Mouse (Mus musculus): ENCODE data around the gene Cacna2d2. TPM values are rescaled to one million over a fixed set of nuclear protein-coding genes. Genes with fewer than 3 reads are reported as not detected.
"Not testable (repeated sequence)": the region's sequence is repeated elsewhere in the genome, so short reads cannot be mapped to it uniquely, and the experiment has no call there.

The Cacna2d2 gene
- polyA plus RNA-seq, 1 experiment from 2014 or later, result 2.9 TPM

DNA sequence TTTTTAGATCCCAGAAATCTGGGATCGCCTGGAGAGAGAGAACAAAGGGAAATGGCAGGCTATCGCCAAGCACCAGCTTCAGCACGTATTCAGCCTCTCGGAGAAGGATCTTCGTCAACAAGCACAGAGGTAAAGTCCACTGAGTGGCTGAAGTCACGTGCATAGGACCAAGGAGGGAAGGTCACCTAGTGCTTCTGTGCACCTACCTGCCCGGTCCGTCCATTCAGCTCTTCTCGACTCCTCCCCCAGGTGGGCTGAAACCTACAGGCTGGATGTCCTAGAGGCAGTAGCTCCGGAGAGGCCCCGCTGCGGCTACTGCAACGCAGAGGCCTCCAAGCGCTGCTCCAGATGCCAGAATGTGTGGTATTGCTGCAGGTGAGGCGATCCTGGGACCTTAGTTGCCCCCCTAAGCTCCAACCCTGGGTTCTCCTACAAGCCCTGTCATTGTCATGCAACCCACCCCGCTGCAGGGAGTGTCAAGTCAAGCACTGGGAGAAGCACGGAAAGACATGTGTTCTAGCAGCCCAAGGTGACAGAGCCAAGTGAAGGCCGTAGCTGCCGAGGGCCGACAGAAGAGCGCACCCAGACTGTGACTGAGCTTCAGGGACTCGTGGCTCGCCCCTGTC lies 151.2 kb downstream of the Cacna2d2 start:
- Histone ChIP-seq H3K27ac (peak overlapping the region; percentile 87), H3K4me1 (replicated peaks) (peaks cover 69% of the 10 kb centered on the region), H3K27me3 (ENCODE audit: insufficient read depth, poor library complexity, severe bottlenecking) (peaks cover 63% of the 10 kb centered on the region), H3K4me3 (peak overlapping the region; percentile 61), H3K9me3 (no peaks in the 10 kb centered on the region), H3K36me3 (no peaks in the 10 kb centered on the region)
- no peak for DNase-seq (ENCODE audit: low spot score)
- WGBS, result 22% methylated on average over 23 of the region's 23 CpGs

DNA sequence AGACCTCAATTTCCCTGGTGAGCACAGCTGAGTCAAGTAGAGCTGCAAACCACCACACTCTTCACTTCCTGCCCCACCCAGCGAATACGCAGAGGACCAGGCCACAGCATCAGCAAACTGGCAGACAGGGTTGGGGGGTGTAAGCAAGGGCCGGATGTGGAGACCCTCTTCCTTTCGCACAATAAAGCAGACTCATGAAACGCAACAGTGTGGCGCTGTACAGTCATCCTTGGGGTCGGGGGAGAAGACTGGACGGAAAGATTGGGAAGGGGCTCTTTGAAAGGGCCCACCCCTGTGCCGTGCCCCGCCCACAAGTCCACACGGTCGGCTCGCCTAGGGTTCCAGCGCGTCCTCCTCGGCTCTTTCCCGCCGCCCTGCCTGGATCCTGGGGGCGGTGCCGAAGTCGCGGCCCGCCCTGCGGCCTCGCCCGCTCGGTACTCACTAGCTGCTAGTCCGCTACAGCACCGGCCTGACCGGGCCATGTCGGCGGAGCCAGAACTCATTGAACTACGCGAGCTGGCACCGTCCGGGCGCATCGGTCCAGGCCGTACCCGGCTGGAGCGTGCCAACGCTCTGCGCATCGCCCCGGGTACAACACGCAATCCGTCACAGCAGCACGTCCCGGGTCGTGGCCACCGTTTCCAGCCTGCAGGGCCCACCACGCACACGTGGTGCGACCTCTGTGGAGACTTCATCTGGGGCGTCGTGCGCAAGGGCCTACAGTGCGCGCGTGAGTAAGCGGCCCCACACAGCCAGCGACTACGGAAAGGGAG lies 151.9 kb downstream of the Cacna2d2 start, which contains the start of gene Rassf1:
Gene Rassf1 (plus strand): TSS at position 439 of the 773 bp plus-strand sequence.
- Histone ChIP-seq H3K4me1 (replicated peaks) (peaks cover 73% of the 10 kb centered on the region), H3K27ac (peak within 1 kb of the TSS; percentile 87)

DNA sequence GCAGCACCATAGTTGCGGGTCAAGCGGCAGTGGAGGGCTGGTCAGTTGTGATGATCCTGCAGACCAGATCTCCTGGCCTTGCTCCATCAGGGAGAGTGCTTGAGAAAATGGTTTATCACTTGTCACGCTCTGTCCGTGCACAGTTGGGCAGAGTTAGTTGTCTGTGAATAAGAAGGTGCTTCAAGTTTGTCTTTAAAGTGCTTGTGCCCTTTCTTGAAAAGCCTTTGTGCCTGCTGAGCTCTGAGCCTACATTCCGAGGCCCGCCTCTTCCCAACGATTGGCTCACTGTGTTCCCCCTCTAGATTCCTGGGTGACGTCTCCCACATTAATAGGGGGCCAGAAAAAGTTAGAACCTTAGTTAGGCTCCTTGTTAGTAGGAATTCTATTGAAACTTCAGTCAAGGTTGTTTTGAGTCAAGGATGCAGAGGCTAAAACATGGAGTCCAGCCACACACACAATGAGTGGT lies 152.5 kb downstream of the Cacna2d2 start:
- 5% methylated on average over 8 of the region's 8 CpGs for whole genome bisulfite sequencing
- no peak for DNase-seq (ENCODE audit: low spot score)
- Histone ChIP-seq H3K27ac (peak overlapping the region; percentile 87), H3K27me3 (ENCODE audit: insufficient read depth, poor library complexity, severe bottlenecking) (peaks cover 63% of the 10 kb centered on the region), H3K9me3 (no peaks in the 10 kb centered on the region), H3K36me3 (peaks cover 7% of the 10 kb centered on the region), H3K4me3 (peak overlapping the region; percentile 61), H3K4me1 (replicated peaks) (peaks cover 73% of the 10 kb centered on the region)

More for the DNA sequence above, 151.9 kb downstream of the Cacna2d2 start, which contains the start of gene Rassf1:
- DNase-seq (ENCODE audit: low spot score), result peak; percentile 74
- Histone ChIP-seq H3K4me3 (peak within 1 kb of the TSS; percentile 61), H3K36me3 (peaks cover under 1% of the 10 kb centered on the region; the same call in 1 of the 2 replicates), H3K9me3 (no peaks in the 10 kb centered on the region), H3K27me3 (ENCODE audit: insufficient read depth, poor library complexity, severe bottlenecking) (peaks cover 63% of the 10 kb centered on the region)
- WGBS, result under 1% methylated on average over 63 of the region's 63 CpGs

DNA sequence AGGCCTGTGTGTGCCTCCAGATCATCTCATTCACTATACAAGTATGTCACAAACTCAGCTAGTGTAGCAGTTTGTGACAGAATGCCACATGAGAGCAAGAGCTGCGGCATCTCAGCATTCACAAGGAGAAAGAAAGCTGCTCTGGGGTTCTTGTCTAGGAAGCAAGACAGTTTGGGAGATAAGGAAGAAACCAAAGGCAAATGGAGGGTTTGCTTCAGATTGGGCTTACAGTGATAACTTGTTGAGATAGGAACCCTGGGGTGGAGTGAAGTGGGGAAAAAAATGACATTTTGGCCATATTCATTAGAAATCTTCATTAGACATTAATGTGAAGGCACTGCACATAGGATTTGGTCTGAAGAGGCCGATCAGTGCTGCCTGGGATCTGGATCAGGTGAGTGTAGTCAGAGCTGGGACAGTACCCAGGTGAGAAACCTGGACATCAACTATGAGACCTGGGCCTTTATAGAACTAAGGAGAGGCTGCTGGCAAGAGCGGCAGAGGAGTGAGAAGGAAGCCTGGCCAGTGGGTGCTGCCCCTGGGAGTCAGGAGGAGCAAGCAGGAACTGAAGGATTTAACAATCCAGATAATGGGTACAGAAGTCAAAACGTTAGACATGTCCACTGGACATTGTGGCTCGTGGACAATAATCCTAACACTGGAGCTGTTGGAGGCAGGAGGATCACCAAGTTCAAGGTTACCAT lies 153.4 kb downstream of the Cacna2d2 start:
- Histone ChIP-seq H3K9me3 (no peaks in the 10 kb centered on the region), H3K36me3 (peaks cover 16% of the 10 kb centered on the region), H3K4me3 (peak overlapping the region; percentile 84), H3K4me1 (replicated peaks) (peaks cover 65% of the 10 kb centered on the region), H3K27me3 (ENCODE audit: insufficient read depth, poor library complexity, severe bottlenecking) (peaks cover 58% of the 10 kb centered on the region), H3K27ac (no peak overlapping the region)
- WGBS, result 82% methylated on average over 5 of the region's 5 CpGs
- DNase-seq (ENCODE audit: low spot score), result no peak

DNA sequence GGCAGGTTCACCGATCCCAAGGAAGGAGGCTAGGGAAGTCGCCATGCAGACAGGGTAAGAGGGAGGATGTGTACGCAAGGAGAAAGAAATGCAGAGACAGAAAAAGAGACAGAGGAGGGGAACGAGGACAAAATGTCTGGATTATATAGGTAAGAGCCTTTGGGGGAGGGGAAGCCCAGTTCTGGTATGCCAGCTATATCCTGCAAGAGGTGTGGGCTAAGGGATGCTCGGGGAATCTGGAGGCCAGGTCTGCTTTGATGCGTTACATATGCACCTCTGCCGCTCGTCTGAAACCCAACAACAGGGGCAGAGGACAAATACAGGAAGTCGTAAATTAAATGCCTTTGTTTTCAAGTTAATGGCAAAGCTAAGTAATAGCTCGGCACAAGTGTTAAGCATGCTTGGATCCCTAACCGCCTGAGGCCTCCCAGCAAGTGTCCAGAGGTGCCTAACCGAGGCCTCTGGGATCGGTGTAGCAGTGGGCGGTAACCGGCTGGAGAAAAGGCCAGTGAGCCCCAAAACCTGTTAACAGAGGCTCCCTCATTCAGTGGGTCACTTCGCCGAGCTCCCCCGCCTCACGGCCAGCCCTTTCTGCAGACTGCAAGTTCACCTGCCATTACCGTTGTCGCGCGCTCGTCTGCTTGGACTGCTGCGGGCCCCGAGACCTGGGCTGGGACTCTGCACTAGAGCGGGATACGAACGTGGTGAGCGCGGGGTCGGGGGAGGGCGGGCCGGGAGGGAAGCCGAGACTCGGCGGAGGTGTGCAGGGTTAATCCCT lies 154.3 kb downstream of the Cacna2d2 start:
- WGBS, result 7% methylated on average over 37 of the region's 37 CpGs
- H3K4me1 ChIP-seq (replicated peaks), result peaks cover 62% of the 10 kb centered on the region
- no peaks in the 10 kb centered on the region for H3K9me3 ChIP-seq
- peaks cover 49% of the 10 kb centered on the region for H3K27me3 ChIP-seq (ENCODE audit: insufficient read depth, poor library complexity, severe bottlenecking)
- no peak for DNase-seq (ENCODE audit: low spot score)
- H3K27ac ChIP-seq, result peak overlapping the region; percentile 96
- peaks cover 25% of the 10 kb centered on the region for H3K36me3 ChIP-seq
- peak overlapping the region; percentile 84 for H3K4me3 ChIP-seq

DNA sequence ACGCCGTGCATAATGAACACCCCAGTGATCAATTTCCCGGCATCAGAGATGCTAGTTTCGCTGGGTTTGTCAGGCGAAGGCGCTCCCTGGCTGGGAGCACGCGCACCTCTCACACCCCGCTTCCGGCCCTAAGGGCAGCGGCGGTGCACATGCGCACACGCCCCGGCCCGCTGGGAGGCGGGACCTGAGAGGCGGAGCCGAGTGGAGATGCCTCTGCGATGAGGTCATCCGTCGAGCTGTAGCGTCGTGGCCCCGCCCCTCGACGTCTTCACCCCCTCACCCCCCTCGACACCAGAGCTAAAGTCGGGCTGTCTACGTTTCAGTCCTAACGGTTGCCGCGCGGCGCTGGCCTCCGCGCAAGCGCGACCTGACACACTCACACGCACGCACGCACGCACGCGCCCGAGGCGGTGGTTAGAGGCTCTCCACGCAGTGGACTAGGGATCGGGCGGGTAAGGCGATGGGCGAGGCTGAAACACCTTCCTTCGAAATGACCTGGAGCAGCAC lies 155.0 kb downstream of the Cacna2d2 start:
- peaks cover 31% of the 10 kb centered on the region for H3K36me3 ChIP-seq
- WGBS, result under 1% methylated on average over 53 of the region's 53 CpGs
- H3K4me3 ChIP-seq, result peak overlapping the region; percentile 84
- H3K4me1 ChIP-seq (replicated peaks), result peaks cover 62% of the 10 kb centered on the region
- peak; percentile 98 for DNase-seq (ENCODE audit: low spot score)
- peaks cover 42% of the 10 kb centered on the region for H3K27me3 ChIP-seq (ENCODE audit: insufficient read depth, poor library complexity, severe bottlenecking)
- H3K27ac ChIP-seq, result peak overlapping the region; percentile 96
- no peaks in the 10 kb centered on the region for H3K9me3 ChIP-seq

DNA sequence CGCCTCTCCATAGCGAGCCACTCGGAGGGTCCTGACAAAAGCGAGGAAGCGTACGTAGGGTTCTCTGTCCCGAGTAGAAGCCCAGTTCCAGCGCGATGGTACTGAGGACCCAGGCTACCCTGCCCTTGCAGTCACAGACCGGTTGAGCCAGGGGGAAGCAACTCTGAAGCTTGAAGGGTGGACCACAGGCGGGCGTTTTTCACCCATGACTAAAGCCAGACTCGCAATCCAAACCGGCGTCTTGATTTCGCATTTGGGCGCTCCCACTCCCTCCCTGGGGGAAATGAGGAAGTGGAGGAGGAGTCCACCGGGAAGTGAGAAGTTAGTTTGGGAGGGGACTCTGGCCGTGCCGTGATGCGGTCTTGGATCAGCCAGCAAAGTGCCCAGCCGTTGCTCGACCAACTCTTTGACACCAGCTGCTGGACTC lies 155.6 kb downstream of the Cacna2d2 start:
- Histone ChIP-seq H3K9me3 (no peaks in the 10 kb centered on the region), H3K4me3 (peak overlapping the region; percentile 84), H3K27ac (peak overlapping the region; percentile 96), H3K36me3 (peaks cover 38% of the 10 kb centered on the region), H3K4me1 (replicated peaks) (peaks cover 62% of the 10 kb centered on the region), H3K27me3 (ENCODE audit: insufficient read depth, poor library complexity, severe bottlenecking) (peaks cover 36% of the 10 kb centered on the region)
- WGBS, result 0% methylated on average over 23 of the region's 23 CpGs
- DNase-seq (ENCODE audit: low spot score), result no peak

DNA sequence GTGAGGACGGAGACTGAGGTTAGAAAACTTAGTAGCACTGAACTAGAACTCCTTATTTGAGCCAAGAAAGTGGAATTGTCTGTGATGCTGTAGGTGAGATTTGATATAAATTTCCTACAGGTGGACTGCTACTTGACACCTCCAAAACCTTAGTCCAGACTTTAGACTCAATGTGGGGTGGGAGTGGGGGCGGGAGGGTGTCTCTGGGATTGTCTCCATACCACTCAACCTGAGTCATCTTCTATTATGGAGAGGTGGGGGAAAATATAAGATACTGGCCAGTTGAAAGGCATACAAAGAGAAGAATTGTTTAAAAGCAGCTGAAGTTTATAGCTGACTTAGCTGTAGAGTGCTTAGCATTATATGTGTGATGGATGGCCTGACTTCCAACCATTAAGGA lies 156.3 kb downstream of the Cacna2d2 start:
- peaks cover 29% of the 10 kb centered on the region for H3K27me3 ChIP-seq (ENCODE audit: insufficient read depth, poor library complexity, severe bottlenecking)
- peak overlapping the region; percentile 96 for H3K27ac ChIP-seq
- no peaks in the 10 kb centered on the region for H3K9me3 ChIP-seq
- H3K4me1 ChIP-seq (replicated peaks), result peaks cover 57% of the 10 kb centered on the region
- DNase-seq (ENCODE audit: low spot score), result no peak
- H3K36me3 ChIP-seq, result peaks cover 45% of the 10 kb centered on the region
- H3K4me3 ChIP-seq, result peak overlapping the region; percentile 84
- 48% methylated on average over 2 of the region's 2 CpGs for WGBS

DNA sequence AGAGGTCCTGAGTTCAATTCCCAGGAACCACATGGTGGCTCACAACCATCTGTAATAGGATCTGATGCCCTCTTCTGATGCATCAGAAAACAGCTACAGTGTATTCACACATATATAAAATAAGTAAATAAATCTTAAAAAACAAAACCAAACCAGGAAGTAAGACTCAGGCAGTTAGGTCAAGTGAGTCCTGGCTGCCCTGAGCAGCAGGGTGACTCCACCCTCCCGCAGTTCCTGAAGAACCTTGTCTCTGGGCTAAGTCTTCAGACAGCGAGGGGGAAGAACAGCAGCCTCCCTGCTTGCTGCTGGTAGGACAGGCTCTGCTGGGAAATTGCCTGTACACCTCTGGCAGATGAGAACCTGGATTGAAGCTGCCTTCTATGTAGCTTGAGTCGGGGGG lies 156.9 kb downstream of the Cacna2d2 start:
- Histone ChIP-seq H3K27me3 (ENCODE audit: insufficient read depth, poor library complexity, severe bottlenecking) (peaks cover 23% of the 10 kb centered on the region), H3K4me3 (peak overlapping the region; percentile 84), H3K36me3 (peaks cover 51% of the 10 kb centered on the region), H3K4me1 (replicated peaks) (peaks cover 50% of the 10 kb centered on the region), H3K9me3 (no peaks in the 10 kb centered on the region), H3K27ac (no peak overlapping the region)
- 81% methylated on average over 3 of the region's 3 CpGs for WGBS
- no peak for DNase-seq (ENCODE audit: low spot score)

DNA sequence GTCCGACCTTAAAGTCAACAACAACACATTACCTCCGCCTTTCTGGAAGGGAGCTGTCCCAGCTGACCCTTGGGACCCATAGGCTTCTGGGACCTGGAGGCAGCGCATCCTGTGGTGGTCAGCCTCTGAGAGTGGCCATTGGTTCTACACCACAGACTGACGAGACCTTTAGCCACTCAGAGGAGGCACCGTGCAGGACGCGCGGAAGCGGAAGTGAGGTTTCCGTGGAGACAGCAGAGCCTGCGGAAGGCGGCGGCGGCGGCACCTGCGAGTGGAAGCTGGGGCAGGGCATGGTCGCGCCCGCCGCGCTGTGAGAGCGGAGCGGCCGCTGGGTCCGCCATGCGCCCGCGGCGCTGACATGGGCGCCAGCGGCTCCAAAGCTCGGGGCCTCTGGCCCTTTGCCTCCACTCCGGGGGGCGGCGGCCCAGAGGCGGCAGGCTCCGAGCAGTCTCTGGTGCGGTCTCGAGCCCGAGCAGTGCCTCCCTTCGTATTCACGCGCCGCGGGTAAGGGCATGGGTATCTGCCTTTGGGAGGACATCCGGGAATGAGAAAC lies 163.7 kb downstream of the Cacna2d2 start, which contains the start of gene Tusc2:
Gene Tusc2 (plus strand): TSS at position 227 of the 553 bp plus-strand sequence.
- no peaks in the 10 kb centered on the region for H3K27me3 ChIP-seq (ENCODE audit: insufficient read depth, poor library complexity, severe bottlenecking)
- under 1% methylated on average over 46 of the region's 46 CpGs for WGBS
- peaks cover 62% of the 10 kb centered on the region for H3K4me1 ChIP-seq (replicated peaks)
- no peaks in the 10 kb centered on the region for H3K9me3 ChIP-seq
- H3K4me3 ChIP-seq, result peak within 1 kb of the TSS; percentile 95
- peak; percentile 95 for DNase-seq (ENCODE audit: low spot score)
- H3K36me3 ChIP-seq, result peaks cover 70% of the 10 kb centered on the region
- H3K27ac ChIP-seq, result peak within 1 kb of the TSS; percentile 88

DNA sequence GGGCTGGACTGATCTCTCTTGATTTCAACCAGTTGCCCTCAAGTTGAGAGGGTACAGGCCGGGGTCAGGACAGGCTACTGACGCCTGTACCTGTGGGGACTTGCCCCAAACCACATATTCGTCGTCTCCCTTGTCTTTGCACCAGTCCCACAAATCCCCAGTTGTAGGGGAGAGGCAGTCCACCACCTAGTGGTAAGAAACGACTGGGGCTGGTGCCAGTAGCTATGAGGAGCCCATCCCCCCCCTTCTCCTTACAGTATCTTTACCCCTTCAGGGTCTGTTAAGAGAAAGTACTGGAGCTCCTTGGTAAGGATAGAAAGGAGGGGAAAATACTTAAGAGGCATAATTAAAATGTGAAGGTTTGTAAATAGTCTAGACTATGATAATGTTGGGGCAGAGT lies 166.1 kb downstream of the Cacna2d2 start:
- 53% methylated on average over 5 of the region's 5 CpGs for WGBS
- H3K36me3 ChIP-seq, result peaks cover 51% of the 10 kb centered on the region
- not testable (repeated sequence) for H3K9me3 ChIP-seq; H3K27me3 ChIP-seq (ENCODE audit: insufficient read depth, poor library complexity, severe bottlenecking); H3K27ac ChIP-seq; DNase-seq (ENCODE audit: low spot score)
- peaks cover 79% of the 10 kb centered on the region for H3K4me1 ChIP-seq (replicated peaks)
- peak overlapping the region; percentile 20; the same call in 1 of the 2 replicates for H3K4me3 ChIP-seq

All from hindbrain, embryonic 10.5 days (tissue).